Mouse (Mus musculus): ENCODE measurements at regions not wholly inside any gene's neighbourhood (a gene's known extent, or its start where the extent isn't known, plus 50 kb on each side); places are given as distances from the start of the nearest gene placed in this dataset.

GRCm38 (mm10) chr7:133432343-133432742 is 169.6 kb downstream of the Tex36 start:
- Histone ChIP-seq H3K9me3 (replicated peaks; ENCODE audit: insufficient read depth, low read length) (no peaks in the 10 kb centered on the region), H3K27me3 (ENCODE audit: control insufficient read depth in 1 of 2, insufficient read depth in 2 of 2, low read length in 2 of 2) (no peaks in the 10 kb centered on the region), H3K4me1 (ENCODE audit: control insufficient read depth in 1 of 2, insufficient read depth in 2 of 2, low read length in 2 of 2) (no peaks in the 10 kb centered on the region), H3K79me2 (ENCODE audit: control insufficient read depth, insufficient read depth, low read length, poor library complexity) (no peaks in the 10 kb centered on the region), H3K9ac (ENCODE audit: control insufficient read depth, low read depth, low read length, poor library complexity, severe bottlenecking) (no peak overlapping the region), H3K4me3 (ENCODE audit: control insufficient read depth in 1 of 2, insufficient read depth in 1 of 2, low read depth in 2 of 2, low read length in 2 of 2) (no peak overlapping the region), H3K27ac (ENCODE audit: control insufficient read depth, low read depth, low read length) (no peak overlapping the region), H3K36me3 (ENCODE audit: control insufficient read depth in 1 of 2, insufficient read depth in 2 of 2, low read length in 2 of 2) (no peaks in the 10 kb centered on the region)
- TF ChIP-seq TBP (IDR thresholded peaks at IDR 0.05; ENCODE audit: low read depth, low read length): no peak
- no peak for TF ChIP-seq JUND (IDR thresholded peaks at IDR 0.05; ENCODE audit: low read depth, low read length)
- no peak for TF ChIP-seq POLR2A (IDR thresholded peaks at IDR 0.05; ENCODE audit: control insufficient read depth in 1 of 2, insufficient read depth in 1 of 2, low read depth in 1 of 2, low read length in 2 of 2, poor library complexity in 1 of 2)
- no peak for TF ChIP-seq NRF1 (IDR thresholded peaks at IDR 0.05; ENCODE audit: insufficient read depth, low read depth, low read length, poor library complexity, severe bottlenecking)
- TF ChIP-seq ZMIZ1 (IDR thresholded peaks at IDR 0.05; ENCODE audit: low read depth, low read length): no peak
- no peak for TF ChIP-seq TAL1 (IDR thresholded peaks at IDR 0.05; ENCODE audit: low read length)
- no peak for TF ChIP-seq SMC3 (IDR thresholded peaks at IDR 0.05; ENCODE audit: low read depth, low read length)
- TF ChIP-seq MAZ (IDR thresholded peaks at IDR 0.05; ENCODE audit: low read depth, low read length): no peak
- TF ChIP-seq USF2 (IDR thresholded peaks at IDR 0.05; ENCODE audit: borderline replicate concordance in 1 of 2, insufficient read depth in 1 of 2, low read depth in 1 of 2, low read length in 2 of 2): no peak
- TF ChIP-seq KAT2A (conservative IDR thresholded peaks at IDR 0.05; ENCODE audit: low read depth, low read length): no peak
- TF ChIP-seq GATA1 (IDR thresholded peaks at IDR 0.05; ENCODE audit: low read depth, low read length): no peak
- no peak for TF ChIP-seq ZC3H11A (IDR thresholded peaks at IDR 0.05; ENCODE audit: low read depth, low read length)
- TF ChIP-seq ZNF384 (IDR thresholded peaks at IDR 0.05; ENCODE audit: low read depth, low read length): no peak
- TF ChIP-seq UBTF (IDR thresholded peaks at IDR 0.05; ENCODE audit: borderline replicate concordance, insufficient read depth, low read depth, low read length): no peak
- TF ChIP-seq USF1 (IDR thresholded peaks at IDR 0.05; ENCODE audit: low read depth, low read length): no peak
- TF ChIP-seq SIN3A (IDR thresholded peaks at IDR 0.05; ENCODE audit: low read length): no peak
- TF ChIP-seq CTCF (IDR thresholded peaks at IDR 0.05 in 2 of 3, conservative IDR thresholded peaks at IDR 0.05 in 1 of 3; ENCODE audit: control insufficient read depth in 1 of 3, insufficient read depth in 1 of 3, low read depth in 2 of 3, low read length in 3 of 3, poor library complexity in 1 of 3, severe bottlenecking in 1 of 3): no peak
- TF ChIP-seq RCOR1 (IDR thresholded peaks at IDR 0.05; ENCODE audit: low read depth, low read length): no peak
- TF ChIP-seq TCF12 (IDR thresholded peaks at IDR 0.05; ENCODE audit: low read depth, low read length): no peak
- DNase-seq (ENCODE audit: low read depth, low spot score): no peak

GRCm38 (mm10) chr7:133402072-133402471 is 199.9 kb downstream of the Tex36 start:
- TF ChIP-seq TAL1 (IDR thresholded peaks at IDR 0.05; ENCODE audit: low read length) (no peak), USF1 (IDR thresholded peaks at IDR 0.05; ENCODE audit: low read depth, low read length) (no peak)
- Histone ChIP-seq H3K9me3 (replicated peaks; ENCODE audit: insufficient read depth, low read length) (no peaks in the 10 kb centered on the region), H3K4me3 (ENCODE audit: control insufficient read depth in 1 of 2, insufficient read depth in 1 of 2, low read depth in 2 of 2, low read length in 2 of 2) (no peak overlapping the region), H3K9ac (ENCODE audit: control insufficient read depth, low read depth, low read length, poor library complexity, severe bottlenecking) (no peak overlapping the region), H3K27ac (ENCODE audit: control insufficient read depth, low read depth, low read length) (no peak overlapping the region), H3K27me3 (ENCODE audit: control insufficient read depth in 1 of 2, insufficient read depth in 2 of 2, low read length in 2 of 2) (no peaks in the 10 kb centered on the region), H3K79me2 (ENCODE audit: control insufficient read depth, insufficient read depth, low read length, poor library complexity) (no peaks in the 10 kb centered on the region), H3K36me3 (ENCODE audit: control insufficient read depth in 1 of 2, insufficient read depth in 2 of 2, low read length in 2 of 2) (no peaks in the 10 kb centered on the region), H3K4me1 (ENCODE audit: control insufficient read depth in 1 of 2, insufficient read depth in 2 of 2, low read length in 2 of 2) (no peaks in the 10 kb centered on the region)
- no peak for DNase-seq (ENCODE audit: low read depth, low spot score)
